24 mouse cellular contexts compared by ENCODE assay signal in genomic region chr3:116397976-116398375, GRCm38 (mm10). TPM values are rescaled to one million over a fixed set of nuclear protein-coding genes. Genes with fewer than 3 reads are reported as not detected.
A peak's percentile ranks its signal among the peaks of the same experiment; 100 is the strongest.
DNase-seq lines count a peak whose midpoint lies in the region; ATAC-seq and TF ChIP-seq lines count a peak whose summit lies in the region.
"Had no signal": no experiment of that assay in that cellular context is flagged by ENCODE, and none has a peak within 500 bp of the region (broad histone marks: within the 10 kb centered on the region; RNA-seq: fewer than 3 reads in every experiment).

No protein-coding gene starts in this region.

- no peaks in the 10 kb centered on the region for H3K27me3 ChIP-seq in neural tube, embryonic 11.5 days (ENCODE audit: control insufficient read depth, insufficient read depth, low read length)
- H3K27me3 ChIP-seq: embryonic facial prominence, embryonic 15.5 days; stomach, embryonic 15.5 days had no signal

- no peak for DNase-seq in gastrocnemius, adult 2 months
- DNase-seq in gastrocnemius, postnatal 10 days, result no peak
- DNase-seq in neural tube, embryonic 11.5 days (ENCODE audit: low spot score), result no peak
- no peak for DNase-seq in neural tube, embryonic 10.5 days (ENCODE audit: extremely low spot score, low spot score)
- no peak for DNase-seq in kidney, postnatal 10 days
- no peak for DNase-seq in T-cell, adult 2 months (ENCODE audit: low spot score)
- DNase-seq in ovary, postnatal 36 days (ENCODE audit: low spot score), result no peak
- DNase-seq: adrenal gland, adult 2 months; cerebellum, adult 18-20 months; cerebellum, postnatal 25 days; embryo, embryonic 11 days; gastrocnemius, postnatal 25 days; kidney, postnatal 4 days; layer of hippocampus, adult 9-11 months; left cerebral cortex, postnatal 4 days; lung, postnatal 4 days; right cerebral cortex, adult 18-20 months; right cerebral cortex, postnatal 4 days had no signal

- 58% methylated on average over 7 of the region's 7 CpGs for WGBS in neural tube, embryonic 11.5 days

- no peak overlapping the region for H3K4me2 ChIP-seq in neural tube, embryonic 11.5 days (ENCODE audit: low read depth)
- H3K4me2 ChIP-seq: embryonic facial prominence, embryonic 15.5 days; stomach, embryonic 15.5 days had no signal

- no peak for TF ChIP-seq CTCF in gastrocnemius, adult 2 months (IDR thresholded peaks at IDR 0.05)

- no peaks in the 10 kb centered on the region for H3K36me3 ChIP-seq in neural tube, embryonic 11.5 days (ENCODE audit: control insufficient read depth, insufficient read depth, low read length)
- H3K36me3 ChIP-seq: embryonic facial prominence, embryonic 15.5 days; stomach, embryonic 15.5 days had no signal

- no peak overlapping the region for H3K9ac ChIP-seq in neural tube, embryonic 11.5 days (ENCODE audit: low read length)
- H3K9ac ChIP-seq: embryonic facial prominence, embryonic 15.5 days; stomach, embryonic 15.5 days had no signal

- no peak overlapping the region for H3K4me3 ChIP-seq in gastrocnemius, adult 2 months
- H3K4me3 ChIP-seq in neural tube, embryonic 11.5 days (ENCODE audit: low read depth, low read length), result no peak overlapping the region
- H3K4me3 ChIP-seq: embryonic facial prominence, embryonic 15.5 days; left cerebral cortex, adult 2 months; stomach, embryonic 15.5 days had no signal

- intact Hi-C loops in gastrocnemius, adult 2 months (cut with DNase I), result loop anchor here (5.0 kb wide), 1 partner anchor 46 kb away; no protein-coding TSS in a partner anchor

- H3K4me1 ChIP-seq in neural tube, embryonic 11.5 days (ENCODE audit: control insufficient read depth, insufficient read depth, low read length), result peaks cover 21% of the 10 kb centered on the region

- H3K27ac ChIP-seq in gastrocnemius, adult 2 months, result peak overlapping the region; percentile 28
- H3K27ac ChIP-seq in neural tube, embryonic 11.5 days (ENCODE audit: low read depth, low read length), result peak overlapping the region; percentile 31; the same call in 1 of the 2 replicates
- H3K27ac ChIP-seq: embryonic facial prominence, embryonic 15.5 days; hindbrain, postnatal 0 days; left cerebral cortex, adult 2 months; stomach, embryonic 15.5 days had no signal

- H3K9me3 ChIP-seq in neural tube, embryonic 11.5 days (ENCODE audit: control insufficient read depth, low read length), result no peaks in the 10 kb centered on the region
- H3K9me3 ChIP-seq: embryonic facial prominence, embryonic 15.5 days; stomach, embryonic 15.5 days had no signal

- ATAC-seq in neural tube, embryonic 11.5 days (ENCODE audit: insufficient read depth, low FRiP score, low TSS enrichment), result peak; percentile 51
- peak; percentile 28; the same call in 1 of the 2 replicates for ATAC-seq in granulocyte monocyte progenitor cell, adult 5-6 weeks (replicated peaks; ENCODE audit: poor library complexity, severe bottlenecking)
- ATAC-seq: hindbrain, postnatal 0 days; intestine, embryonic 16.5 days had no signal

RNA-seq across cellular contexts. Expression of gene Cdc14a, which starts 25.9 kb away (rescaled TPM):
- 10 to 100 TPM; 19.3 to 28.5 TPM for total RNA-seq in gastrocnemius, adult 2 months (2021)
- total RNA-seq in gastrocnemius, postnatal 10 days (2021), result 10 to 100 TPM; 19.1 to 22.1 TPM
- polyA plus RNA-seq in neural tube, embryonic 11.5 days (2014; fragmentation: Nextera tagmentation; extraction: Ambion mirVana), result 18.2 and 19.7 TPM in 2 replicates
- 29.2 and 58.3 TPM in 2 replicates for total RNA-seq in granulocyte monocyte progenitor cell, adult 5-6 weeks (2014; fragmentation: Nextera tagmentation)
- total RNA-seq in granulocyte monocyte progenitor cell, adult 5-6 weeks (2017), result 22.3 and 25.2 TPM in 2 replicates
